Mouse (Mus musculus) cortical plate, adult 2 months (tissue): ENCODE data around the gene Ssr1.

ENCODE experiments used
- CTCF ChIP-seq: fragments of 200-500 bp; IDR thresholded peaks from 2 replicates; pipeline ENCODE4 v1.5.1; 2011; ENCODE audit warnings: mild to moderate bottlenecking, control low read depth, low read length; ENCODE audit not compliant: insufficient read depth; ENCODE audit errors: extremely low read depth
- POLR2A ChIP-seq: fragments of 200-500 bp; IDR thresholded peaks from 2 replicates; pipeline ENCODE4 v1.6.1; 2011; ENCODE audit warnings: mild to moderate bottlenecking, low read length, control low read depth; ENCODE audit not compliant: insufficient read depth; ENCODE audit errors: extremely low read depth

- TF ChIP-seq CTCF (no peak), POLR2A (no peak)
Measured at GRCm38 (mm10) chr13:37986166-37986565, 7.9 kb downstream of the Ssr1 start.
